Mouse (Mus musculus): ENCODE data around the gene Ccdc117.

GRCm38 (mm10) chr11:5521516-5522291, 20.3 kb downstream of the Ccdc117 start:
- peak; percentile 35 for TF ChIP-seq CTCF (IDR thresholded peaks at IDR 0.05; ENCODE audit: extremely low read depth, insufficient read depth, low read length)
- peak; percentile 48; the same call in 1 of the 2 replicates for TF ChIP-seq POLR2A (IDR thresholded peaks at IDR 0.05; ENCODE audit: extremely low read depth, insufficient read depth, low read length)

All from cortical plate, adult 2 months (tissue).